Mouse (Mus musculus) forebrain, embryonic 11.5 days (tissue): ENCODE results near the gene Olfr287. TPM values are rescaled to one million over a fixed set of nuclear protein-coding genes. Genes with fewer than 3 reads are reported as not detected.
A peak's percentile ranks its signal among the peaks of the same experiment; 100 is the strongest.

Experiments
- ATAC-seq: fragments of 200-750 bp; cut with Nextera tagmentation; replicated peaks from 2 replicates; pipeline ENCODE4 v1.8.0; 2017; ENCODE audit warnings: moderate TSS enrichment; ENCODE audit not compliant: low FRiP score
- DNase-seq: peaks from one replicate; pipeline ENCODE4 v3.0.0-alpha.2; 2017; ENCODE audit warnings: low spot score
- H3K27ac ChIP-seq: fragments of 300-500 bp; sonication (generic); 2 replicates; pipeline ENCODE4 v1.5.1; 2014; ENCODE audit warnings: low read depth, low read length
- H3K27me3 ChIP-seq: fragments of 300-500 bp; sonication (generic); 2 replicates; pipeline ENCODE4 v1.6.1; 2014; ENCODE audit warnings: mild to moderate bottlenecking, low read length, mixed read lengths; ENCODE audit not compliant: control insufficient read depth, insufficient read depth
- H3K36me3 ChIP-seq: fragments of 300-500 bp; sonication (generic); 2 replicates; pipeline ENCODE4 v1.6.1; 2014; ENCODE audit warnings: mild to moderate bottlenecking, low read length, moderate library complexity, mixed read lengths; ENCODE audit not compliant: control insufficient read depth, insufficient read depth
- H3K4me1 ChIP-seq: fragments of 300-500 bp; sonication (generic); replicated peaks from 2 replicates; pipeline ENCODE4 v1.6.1; 2014; ENCODE audit warnings: low read length, mixed read lengths; ENCODE audit not compliant: control insufficient read depth, insufficient read depth
- H3K4me2 ChIP-seq: fragments of 300-500 bp; sonication (generic); 2 replicates; pipeline ENCODE4 v1.6.1; 2014; ENCODE audit warnings: low read depth, mild to moderate bottlenecking, low read length, moderate library complexity, mixed read lengths; ENCODE audit not compliant: severe bottlenecking
- H3K4me3 ChIP-seq: fragments of 300-500 bp; sonication (generic); 2 replicates; pipeline ENCODE4 v1.5.1; 2014; ENCODE audit warnings: low read depth, low read length
- H3K9ac ChIP-seq: fragments of 300-500 bp; sonication (generic); 2 replicates; pipeline ENCODE4 v1.6.1; 2014; ENCODE audit warnings: low read length
- H3K9me3 ChIP-seq: fragments of 300-500 bp; sonication (generic); 2 replicates; pipeline ENCODE4 v1.6.1; 2016; ENCODE audit warnings: low read length, mixed read lengths; ENCODE audit not compliant: control insufficient read depth
- WGBS: fragments of 180-500 bp; shearing (Covaris S2); extraction: QIAGEN DNeasy Blood & Tissue Kit; methylation state at CpG from one replicate; pipeline ENCODE4 v1.1.7; 2014; 5-methylcytosine and 5-hydroxymethylcytosine counted together
- polyA plus RNA-seq: library from polyadenylated mRNA; unstranded; fragments of >200 nt; fragmentation: Nextera tagmentation; extraction: Ambion mirVana; gene quantifications from 2 replicates; pipeline ENCODE4 v1.2.1, GENCODE M21; 2014

Gene Olfr287
- polyA plus RNA-seq, 1 experiment from 2014 or later = not detected

- whole genome bisulfite sequencing = 84% methylated on average over 3 of the region's 3 CpGs
- no peak overlapping the region for H3K4me2 ChIP-seq
- H3K9me3 ChIP-seq = no peaks in the 10 kb centered on the region
- no peak overlapping the region for H3K9ac ChIP-seq
- DNase-seq (no peak), ATAC-seq (no peak)
- no peaks in the 10 kb centered on the region; the same call in 1 of the 2 replicates for H3K27me3 ChIP-seq
- no peak overlapping the region for H3K27ac ChIP-seq
- H3K4me3 ChIP-seq = no peak overlapping the region
- H3K36me3 ChIP-seq = no peaks in the 10 kb centered on the region
- peaks cover 6% of the 10 kb centered on the region for H3K4me1 ChIP-seq
Measured at GRCm38 (mm10) chr15:98177320-98177719, 43.5 kb downstream of the Olfr287 start.

GRCm38 (mm10) chr15:98173821-98174220 lies 47.0 kb downstream of the Olfr287 start:
- Histone ChIP-seq H3K27ac (no peak overlapping the region), H3K4me2 (no peak overlapping the region), H3K36me3 (no peaks in the 10 kb centered on the region), H3K4me3 (no peak overlapping the region), H3K9me3 (no peaks in the 10 kb centered on the region), H3K9ac (no peak overlapping the region), H3K27me3 (peaks cover 11% of the 10 kb centered on the region), H3K4me1 (peaks cover 7% of the 10 kb centered on the region; the same call in 1 of the 2 replicates)
- 42% methylated on average over 8 of the region's 8 CpGs for WGBS
- ATAC-seq (no peak; the same call in 1 of the 2 replicates), DNase-seq (no peak)

- no peak overlapping the region for H3K27ac ChIP-seq
- H3K4me2 ChIP-seq = no peak overlapping the region
- no peaks in the 10 kb centered on the region for H3K36me3 ChIP-seq
- no peak overlapping the region for H3K9ac ChIP-seq
- peaks cover 20% of the 10 kb centered on the region for H3K27me3 ChIP-seq
- H3K9me3 ChIP-seq = no peaks in the 10 kb centered on the region
- 71% methylated on average over 5 of the region's 5 CpGs for WGBS
- H3K4me3 ChIP-seq = no peak overlapping the region
- DNase-seq (no peak), ATAC-seq (no peak)
- H3K4me1 ChIP-seq = peaks cover 11% of the 10 kb centered on the region; the same call in 1 of the 2 replicates
Measured at GRCm38 (mm10) chr15:98172113-98172512, 48.7 kb downstream of the Olfr287 start.

DNA sequence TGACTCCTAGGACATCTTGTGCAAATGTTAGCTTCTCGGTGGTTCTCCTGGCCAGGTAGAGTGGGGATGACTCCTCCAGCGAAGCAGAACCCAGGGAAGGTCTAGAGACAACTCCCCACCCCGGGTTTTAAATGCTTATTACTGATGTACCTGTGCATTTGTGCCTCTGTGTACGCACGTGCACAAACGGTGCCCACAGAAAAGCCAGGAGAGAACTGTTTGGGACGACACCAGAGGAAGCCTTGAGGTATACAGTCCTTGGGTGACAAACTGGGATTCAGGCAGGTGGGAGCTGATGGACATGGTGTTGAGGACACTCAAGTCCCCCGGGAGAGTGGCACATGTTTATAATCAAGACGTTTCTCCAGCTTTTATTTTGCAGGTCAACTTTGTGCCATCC lies 49.9 kb downstream of the Olfr287 start:
- Histone ChIP-seq H3K9me3 (no peaks in the 10 kb centered on the region), H3K27ac (no peak overlapping the region), H3K4me1 (peaks cover 13% of the 10 kb centered on the region; the same call in 1 of the 2 replicates), H3K9ac (no peak overlapping the region), H3K27me3 (peaks cover 20% of the 10 kb centered on the region), H3K36me3 (no peaks in the 10 kb centered on the region), H3K4me2 (no peak overlapping the region), H3K4me3 (no peak overlapping the region)
- 74% methylated on average over 9 of the region's 9 CpGs for WGBS
- ATAC-seq (no peak), DNase-seq (no peak)

DNA sequence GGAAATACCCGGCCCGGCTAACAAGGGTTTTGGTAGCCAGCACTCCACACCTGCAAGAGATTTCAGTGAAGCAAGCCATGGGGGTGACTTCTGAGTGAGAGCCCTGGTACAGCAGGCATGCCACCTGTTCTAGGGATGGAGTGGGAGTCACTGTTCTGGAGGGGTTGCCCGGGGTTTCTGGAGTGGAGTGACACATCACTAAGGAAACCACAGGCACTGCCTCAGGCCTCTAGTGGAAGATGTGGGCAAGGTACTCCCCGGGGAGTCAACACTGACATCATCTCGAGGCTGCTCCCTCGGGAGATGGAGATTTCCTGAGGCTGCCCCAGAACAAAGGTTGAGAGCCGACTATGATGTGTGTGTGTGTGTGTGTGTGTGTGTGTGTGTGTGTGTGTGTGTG lies 50.5 kb downstream of the Olfr287 start:
- H3K4me2 ChIP-seq = peak overlapping the region; percentile 26; the same call in 1 of the 2 replicates
- no peaks in the 10 kb centered on the region for H3K9me3 ChIP-seq
- ATAC-seq (no peak), DNase-seq (no peak)
- WGBS = 45% methylated on average over 7 of the region's 7 CpGs
- H3K36me3 ChIP-seq = no peaks in the 10 kb centered on the region
- H3K4me1 ChIP-seq = peaks cover 13% of the 10 kb centered on the region; the same call in 1 of the 2 replicates
- no peak overlapping the region for H3K27ac ChIP-seq
- H3K27me3 ChIP-seq = peaks cover 20% of the 10 kb centered on the region
- H3K9ac ChIP-seq = no peak overlapping the region
- H3K4me3 ChIP-seq = no peak overlapping the region

DNA sequence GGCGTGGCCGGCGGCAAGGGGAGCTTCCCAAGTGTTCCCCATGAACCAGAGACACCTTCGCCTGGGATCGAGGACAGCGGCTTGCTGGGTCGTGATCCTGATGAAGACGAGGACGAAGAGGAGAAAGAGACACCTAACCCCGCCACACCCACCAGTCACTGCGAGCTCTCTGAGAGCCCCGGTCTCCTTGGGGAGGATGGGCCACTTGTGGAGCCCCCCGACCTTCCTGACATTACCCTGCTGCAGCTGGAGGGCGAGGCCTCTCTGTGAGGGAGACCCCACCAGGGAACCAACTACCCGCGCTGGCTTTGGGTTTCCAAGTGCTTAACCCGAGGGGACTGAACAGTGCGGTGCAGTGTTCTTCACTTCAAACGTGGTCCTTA lies 52.2 kb downstream of the Olfr287 start:
- Histone ChIP-seq H3K4me1 (peaks cover 11% of the 10 kb centered on the region; the same call in 1 of the 2 replicates), H3K9ac (peak overlapping the region; percentile 62), H3K4me3 (peak overlapping the region; percentile 44), H3K9me3 (no peaks in the 10 kb centered on the region), H3K36me3 (no peaks in the 10 kb centered on the region), H3K4me2 (peak overlapping the region; percentile 87), H3K27me3 (peaks cover 20% of the 10 kb centered on the region), H3K27ac (no peak overlapping the region)
- 3% methylated on average over 19 of the region's 19 CpGs for WGBS
- no peak for ATAC-seq
- DNase-seq = no peak

GRCm38 (mm10) chr15:98167645-98168621 lies 52.9 kb downstream of the Olfr287 start:
- Histone ChIP-seq H3K9ac (peak overlapping the region; percentile 62), H3K4me1 (peaks cover 11% of the 10 kb centered on the region; the same call in 1 of the 2 replicates), H3K4me3 (peak overlapping the region; percentile 44), H3K27ac (peak overlapping the region; percentile 92), H3K4me2 (peak overlapping the region; percentile 87), H3K9me3 (no peaks in the 10 kb centered on the region), H3K36me3 (no peaks in the 10 kb centered on the region), H3K27me3 (peaks cover 20% of the 10 kb centered on the region)
- DNase-seq (peak; percentile 94), ATAC-seq (peak; percentile 94)
- WGBS = 1% methylated on average over 69 of the region's 69 CpGs

- Histone ChIP-seq H3K9ac (peak within 1 kb of the TSS; percentile 62), H3K4me1 (peaks cover 11% of the 10 kb centered on the region; the same call in 1 of the 2 replicates), H3K4me2 (peak within 1 kb of the TSS; percentile 87), H3K27ac (peak within 1 kb of the TSS; percentile 92), H3K27me3 (peaks cover 20% of the 10 kb centered on the region), H3K4me3 (peak within 1 kb of the TSS; percentile 44), H3K36me3 (no peaks in the 10 kb centered on the region), H3K9me3 (no peaks in the 10 kb centered on the region)
- peak; percentile 76 for ATAC-seq
- WGBS = under 1% methylated on average over 18 of the region's 18 CpGs
- no peak for DNase-seq
Measured at GRCm38 (mm10) chr15:98166963-98167644, 53.8 kb downstream of the Olfr287 start, which contains the start of gene Ccdc184. Gene Ccdc184 (plus strand): TSS chr15:98167158.
